In genomic region chr11:48846362-48846761, GRCm38 (mm10) we compare ENCODE assay signal across 6 mouse cellular contexts. TPM values are rescaled to one million over a fixed set of nuclear protein-coding genes. Genes with fewer than 3 reads are reported as not detected.
DNase-seq lines count a peak whose midpoint lies in the region; ATAC-seq and TF ChIP-seq lines count a peak whose summit lies in the region.
"Not testable (repeated sequence)": the region's sequence is repeated elsewhere in the genome, so short reads cannot be mapped to it uniquely, and the experiment has no call there.

No protein-coding gene starts in this region.

- peak in 1 of 2 experiments; percentile 33; a peak in 2 of 4 replicates for TF ChIP-seq CTCF in CH12.LX (conservative IDR thresholded peaks at IDR 0.05 in 1 of 2, IDR thresholded peaks at IDR 0.05 in 1 of 2; ENCODE audit: low read depth in 2 of 2, low read length in 2 of 2)
- TF ChIP-seq CTCF in heart, adult 2 months (IDR thresholded peaks at IDR 0.05): 0 out of 2 replicates have a peak, but pooled peaks have one; percentile 7
- peak; percentile 4; the same call in 1 of the 2 replicates for TF ChIP-seq CTCF in lung, postnatal 0 days (IDR thresholded peaks at IDR 0.05)

- peak; percentile 25 for TF ChIP-seq RAD21 in CH12.LX (IDR thresholded peaks at IDR 0.05; ENCODE audit: low read depth, low read length)

- TF ChIP-seq POLR2A in CH12.LX (IDR thresholded peaks at IDR 0.05; ENCODE audit: low read depth, low read length); heart, adult 2 months (IDR thresholded peaks at IDR 0.05; ENCODE audit: insufficient read depth, low read depth, low read length): not testable (repeated sequence)

- not testable (repeated sequence) for H3K4me2 ChIP-seq in CH12.LX (ENCODE audit: insufficient read depth, low read depth, poor library complexity, severe bottlenecking); lung, postnatal 0 days (replicated peaks; ENCODE audit: low read depth, low read length); midbrain, embryonic 11.5 days

- H3K9ac ChIP-seq in CH12.LX (ENCODE audit: insufficient read depth, low read depth); heart, adult 2 months (ENCODE audit: low read depth, low read length); lung, postnatal 0 days (replicated peaks; ENCODE audit: low read depth); midbrain, embryonic 11.5 days (ENCODE audit: low read length): not testable (repeated sequence)

- not testable (repeated sequence) for TF ChIP-seq EP300 in CH12.LX (IDR thresholded peaks at IDR 0.05; ENCODE audit: low read length); heart, adult 2 months (IDR thresholded peaks at IDR 0.05; ENCODE audit: insufficient read depth, low read depth, low read length); lung, postnatal 0 days (IDR thresholded peaks at IDR 0.05)

- H3K36me3 ChIP-seq in CH12.LX (replicated peaks in 1 of 2; ENCODE audit: control insufficient read depth in 1 of 2, insufficient read depth in 1 of 2, low read length in 1 of 2): peaks cover 36 to 40% of the 10 kb centered on the region in 2 experiments
- H3K36me3 ChIP-seq in heart, adult 2 months (ENCODE audit: control insufficient read depth, insufficient read depth, low read length); lung, postnatal 0 days (ENCODE audit: insufficient read depth, low read length); midbrain, embryonic 11.5 days (ENCODE audit: control insufficient read depth, insufficient read depth, low read length): not testable (repeated sequence)

- in situ Hi-C loops in CH12.LX (cut with MboI; ENCODE audit: low pct_ligation_motif_present, low pct_unique_long_range_greater_than_20kb, low sequenced_read_pairs): not testable (repeated sequence)

- not testable (repeated sequence) for H3K9me3 ChIP-seq in CH12.LX (replicated peaks; ENCODE audit: low read length); lung, postnatal 0 days (ENCODE audit: low read length); midbrain, embryonic 11.5 days (ENCODE audit: control insufficient read depth, low read length)

- not testable (repeated sequence) for DNase-seq in CH12.LX (ENCODE audit: extremely low read depth); heart, adult 2 months; lung, postnatal 0 days (ENCODE audit: low spot score)
- DNase-seq in brain, adult 2 months (ENCODE audit: low read depth, low spot score): peak; percentile 3
- DNase-seq in kidney, adult 9 months: peak; percentile 40
- DNase-seq in midbrain, embryonic 11.5 days (ENCODE audit: low spot score, missing footprints): peak; percentile 72

- not testable (repeated sequence) for H3K27ac ChIP-seq in CH12.LX (ENCODE audit: insufficient read depth, low read depth); heart, adult 2 months; lung, postnatal 0 days (ENCODE audit: low read length); midbrain, embryonic 11.5 days (ENCODE audit: low read depth, low read length)

- intact Hi-C loops in heart, adult 2 months (cut with DNase I): not testable (repeated sequence)

- peaks cover 19 to 58% of the 10 kb centered on the region in 2 experiments for H3K4me1 ChIP-seq in CH12.LX (ENCODE audit: control insufficient read depth in 1 of 2, insufficient read depth in 2 of 2)
- not testable (repeated sequence) for H3K4me1 ChIP-seq in heart, adult 2 months (ENCODE audit: control insufficient read depth, insufficient read depth, low read length); lung, postnatal 0 days (ENCODE audit: insufficient read depth, low read depth, low read length); midbrain, embryonic 11.5 days (ENCODE audit: control insufficient read depth, insufficient read depth, low read length)

- H3K27me3 ChIP-seq in CH12.LX (replicated peaks); heart, adult 2 months (ENCODE audit: control insufficient read depth, insufficient read depth, low read length); lung, postnatal 0 days (replicated peaks; ENCODE audit: insufficient read depth, low read length); midbrain, embryonic 11.5 days (ENCODE audit: control insufficient read depth, insufficient read depth, low read length): not testable (repeated sequence)

- WGBS in heart, adult 2 months: 81% methylated on average over 2 of the region's 2 CpGs
- 80% methylated on average over 2 of the region's 2 CpGs for WGBS in lung, postnatal 0 days
- 79% methylated on average over 2 of the region's 2 CpGs for WGBS in midbrain, embryonic 11.5 days

- not testable (repeated sequence) for ATAC-seq in lung, postnatal 0 days; midbrain, embryonic 11.5 days (ENCODE audit: low FRiP score)

- dilution Hi-C loops in CH12.LX (cut with MboI; ENCODE audit: extremely low pct_ligation_motif_present, extremely low pct_unique_long_range_greater_than_20kb, low sequenced_read_pairs): not testable (repeated sequence)

- H3K4me3 ChIP-seq in CH12.LX (replicated peaks in 1 of 3; ENCODE audit: low read depth in 2 of 3, low read length in 2 of 3, poor library complexity in 1 of 3); heart, adult 2 months; lung, postnatal 0 days (ENCODE audit: low read depth, low read length); midbrain, embryonic 11.5 days (ENCODE audit: low read depth, low read length): not testable (repeated sequence)

- H3K79me2 ChIP-seq in CH12.LX (replicated peaks; ENCODE audit: control insufficient read depth, extremely low read depth, insufficient read depth, poor library complexity, severe bottlenecking); heart, adult 2 months (replicated peaks; ENCODE audit: control insufficient read depth, insufficient read depth, low read length): not testable (repeated sequence)

TF ChIP-seq in CH12.LX, 34 proteins besides CTCF, POLR2A, EP300 and RAD21:
- 0 out of 2 replicates have a peak, but pooled peaks have one; percentile 3 for TF ChIP-seq ELF1 (IDR thresholded peaks at IDR 0.05; ENCODE audit: low read depth, low read length)
- TF ChIP-seq ZNF384 (IDR thresholded peaks at IDR 0.05; ENCODE audit: low read depth, low read length): peak; percentile 31; the same call in 1 of the 2 replicates

RNA-seq across cellular contexts. Expression of gene Gm12184, which starts 19.9 kb away (rescaled TPM):
- total RNA-seq in CH12.LX (2012; rRNA removed) (6.8 and 7.1 TPM in 2 replicates), CH12.LX (2014; rRNA removed) (51.6 and 61.0 TPM in 2 replicates)
- polyA plus RNA-seq in CH12.LX (2012; ENCODE audit: insufficient read length, low read depth): 5.6 and 17.1 TPM in 2 replicates
- 1 to 10 TPM; 3.8 to 3.9 TPM for total RNA-seq in heart, adult 2 months (2021)
- 18.8 and 28.2 TPM in 2 replicates for polyA plus RNA-seq in heart, adult 2 months (2012; rRNA removed)
- polyA plus RNA-seq in lung, postnatal 0 days (2015; fragmentation: Nextera tagmentation; extraction: Ambion mirVana): 4.4 and 5.5 TPM in 2 replicates
- polyA plus RNA-seq in midbrain, embryonic 11.5 days (2014; fragmentation: Nextera tagmentation; extraction: Ambion mirVana): 7.4 and 11.5 TPM in 2 replicates

RNA-seq across cellular contexts. Expression of gene Trim7, which starts 20.4 kb away (rescaled TPM):
- total RNA-seq in CH12.LX (2012; rRNA removed) (20.8 and 34.6 TPM in 2 replicates), CH12.LX (2014; rRNA removed) (9.2 and 9.5 TPM in 2 replicates)
- polyA plus RNA-seq in CH12.LX (2012; ENCODE audit: insufficient read length, low read depth): 11.6 and 15.1 TPM in 2 replicates
- total RNA-seq in heart, adult 2 months (2021): 10 to 100 TPM; 18.2 to 18.4 TPM
- 27.9 and 32.6 TPM in 2 replicates for polyA plus RNA-seq in heart, adult 2 months (2012; rRNA removed)
- 1.2 and 1.6 TPM in 2 replicates for polyA plus RNA-seq in lung, postnatal 0 days (2015; fragmentation: Nextera tagmentation; extraction: Ambion mirVana)
- 0.40 and 0.73 TPM in 2 replicates for polyA plus RNA-seq in midbrain, embryonic 11.5 days (2014; fragmentation: Nextera tagmentation; extraction: Ambion mirVana)

RNA-seq across cellular contexts. Expression of gene Irgm1, which starts 25.1 kb away (rescaled TPM):
- total RNA-seq in CH12.LX (2012; rRNA removed): 25.7 and 35.0 TPM in 2 replicates
- 58.1 and 63.8 TPM in 2 replicates for total RNA-seq in CH12.LX (2014; rRNA removed)
- polyA plus RNA-seq in CH12.LX (2012; ENCODE audit: insufficient read length, low read depth): 49.0 and 52.2 TPM in 2 replicates
- total RNA-seq in heart, adult 2 months (2021): 10 to 100 TPM in 1 of 2 experiments, 1 to 10 TPM in 1; 9.9 to 13.5 TPM
- 10.0 and 17.2 TPM in 2 replicates for polyA plus RNA-seq in heart, adult 2 months (2012; rRNA removed)
- 20.2 and 26.4 TPM in 2 replicates for polyA plus RNA-seq in lung, postnatal 0 days (2015; fragmentation: Nextera tagmentation; extraction: Ambion mirVana)
- 2.2 and 2.3 TPM in 2 replicates for polyA plus RNA-seq in midbrain, embryonic 11.5 days (2014; fragmentation: Nextera tagmentation; extraction: Ambion mirVana)

RNA-seq across cellular contexts. Expression of gene Trim41, which starts 29.2 kb away (rescaled TPM):
- 30.2 and 36.0 TPM in 2 replicates for total RNA-seq in CH12.LX (2012; rRNA removed)
- 18.8 and 20.9 TPM in 2 replicates for total RNA-seq in CH12.LX (2014; rRNA removed)
- 51.6 and 63.7 TPM in 2 replicates for polyA plus RNA-seq in CH12.LX (2012; ENCODE audit: insufficient read length, low read depth)
- 10 to 100 TPM; 19.8 to 19.9 TPM for total RNA-seq in heart, adult 2 months (2021)
- polyA plus RNA-seq in heart, adult 2 months (2012; rRNA removed): 19.1 and 19.3 TPM in 2 replicates
- polyA plus RNA-seq in lung, postnatal 0 days (2015; fragmentation: Nextera tagmentation; extraction: Ambion mirVana): 4.3 and 5.1 TPM in 2 replicates
- 3.6 and 3.9 TPM in 2 replicates for polyA plus RNA-seq in midbrain, embryonic 11.5 days (2014; fragmentation: Nextera tagmentation; extraction: Ambion mirVana)

RNA-seq across cellular contexts. Expression of gene Rack1, which starts 46.2 kb away (rescaled TPM):
- 5,582 and 6,330 TPM in 2 replicates for total RNA-seq in CH12.LX (2012; rRNA removed)
- 4,885 and 5,265 TPM in 2 replicates for total RNA-seq in CH12.LX (2014; rRNA removed)
- polyA plus RNA-seq in CH12.LX (2012; ENCODE audit: insufficient read length, low read depth): 3,744 and 4,313 TPM in 2 replicates
- 100 to 1,000 TPM; 337 to 437 TPM for total RNA-seq in heart, adult 2 months (2021)
- 867 and 1,301 TPM in 2 replicates for polyA plus RNA-seq in heart, adult 2 months (2012; rRNA removed)
- polyA plus RNA-seq in lung, postnatal 0 days (2015; fragmentation: Nextera tagmentation; extraction: Ambion mirVana): 404 and 434 TPM in 2 replicates
- polyA plus RNA-seq in midbrain, embryonic 11.5 days (2014; fragmentation: Nextera tagmentation; extraction: Ambion mirVana): 592 and 633 TPM in 2 replicates
